Mouse (Mus musculus): ENCODE data around the gene Usp30. TPM values are rescaled to one million over a fixed set of nuclear protein-coding genes. Genes with fewer than 3 reads are reported as not detected.

Usp30 gene
- polyA plus RNA-seq, 1 experiment from 2014 or later = 6.5 TPM

GRCm38 (mm10) chr5:114040508-114040907 lies 24.8 kb upstream of the Usp30 start:
- no peak overlapping the region for H3K27ac ChIP-seq (ENCODE audit: low read depth, low read length)
- 42% methylated on average over 7 of the region's 8 CpGs for WGBS
- ATAC-seq (replicated peaks; ENCODE audit: low FRiP score) (no peak), DNase-seq (ENCODE audit: low spot score) (no peak)
- H3K36me3 ChIP-seq (ENCODE audit: control insufficient read depth, insufficient read depth, low read length) = no peaks in the 10 kb centered on the region
- no peaks in the 10 kb centered on the region for H3K9me3 ChIP-seq (ENCODE audit: control insufficient read depth, low read length)
- H3K9ac ChIP-seq (ENCODE audit: low read depth, low read length) = no peak overlapping the region
- H3K4me3 ChIP-seq (ENCODE audit: low read depth, low read length) = no peak overlapping the region
- no peak overlapping the region for H3K4me2 ChIP-seq
- H3K27me3 ChIP-seq (replicated peaks; ENCODE audit: control insufficient read depth, insufficient read depth, low read length) = no peaks in the 10 kb centered on the region
- peaks cover 7% of the 10 kb centered on the region; the same call in 1 of the 2 replicates for H3K4me1 ChIP-seq (replicated peaks; ENCODE audit: control insufficient read depth, insufficient read depth, low read length)

GRCm38 (mm10) chr5:114040911-114041310 lies 24.4 kb upstream of the Usp30 start:
- H3K4me3 ChIP-seq (ENCODE audit: low read depth, low read length) = no peak overlapping the region

GRCm38 (mm10) chr5:114041327-114041930 lies 23.8 kb upstream of the Usp30 start:
- Histone ChIP-seq H3K4me3 (ENCODE audit: low read depth, low read length) (no peak overlapping the region), H3K9ac (ENCODE audit: low read depth, low read length) (no peak overlapping the region), H3K4me1 (replicated peaks; ENCODE audit: control insufficient read depth, insufficient read depth, low read length) (peaks cover 7% of the 10 kb centered on the region; the same call in 1 of the 2 replicates), H3K4me2 (no peak overlapping the region), H3K36me3 (ENCODE audit: control insufficient read depth, insufficient read depth, low read length) (no peaks in the 10 kb centered on the region), H3K9me3 (ENCODE audit: control insufficient read depth, low read length) (no peaks in the 10 kb centered on the region), H3K27me3 (replicated peaks; ENCODE audit: control insufficient read depth, insufficient read depth, low read length) (no peaks in the 10 kb centered on the region), H3K27ac (ENCODE audit: low read depth, low read length) (no peak overlapping the region)
- peak; percentile 83 for ATAC-seq (replicated peaks; ENCODE audit: low FRiP score)
- WGBS = 14% methylated on average over 15 of the region's 15 CpGs
- peak; percentile 71 for DNase-seq (ENCODE audit: low spot score)

More at GRCm38 (mm10) chr5:114040911-114041310, 24.4 kb upstream of the Usp30 start:
- Histone ChIP-seq H3K9me3 (ENCODE audit: control insufficient read depth, low read length) (no peaks in the 10 kb centered on the region), H3K36me3 (ENCODE audit: control insufficient read depth, insufficient read depth, low read length) (no peaks in the 10 kb centered on the region), H3K9ac (ENCODE audit: low read depth, low read length) (no peak overlapping the region), H3K4me2 (no peak overlapping the region), H3K27ac (ENCODE audit: low read depth, low read length) (no peak overlapping the region), H3K27me3 (replicated peaks; ENCODE audit: control insufficient read depth, insufficient read depth, low read length) (no peaks in the 10 kb centered on the region), H3K4me1 (replicated peaks; ENCODE audit: control insufficient read depth, insufficient read depth, low read length) (peaks cover 7% of the 10 kb centered on the region; the same call in 1 of the 2 replicates)
- 63% methylated on average over 1 of the region's 1 CpGs for WGBS
- ATAC-seq (replicated peaks; ENCODE audit: low FRiP score) (no peak), DNase-seq (ENCODE audit: low spot score) (no peak)

- Histone ChIP-seq H3K4me3 (ENCODE audit: low read depth, low read length) (no peak overlapping the region), H3K27ac (ENCODE audit: low read depth, low read length) (no peak overlapping the region), H3K36me3 (ENCODE audit: control insufficient read depth, insufficient read depth, low read length) (no peaks in the 10 kb centered on the region), H3K9me3 (ENCODE audit: control insufficient read depth, low read length) (no peaks in the 10 kb centered on the region), H3K4me2 (no peak overlapping the region), H3K27me3 (replicated peaks; ENCODE audit: control insufficient read depth, insufficient read depth, low read length) (no peaks in the 10 kb centered on the region), H3K9ac (ENCODE audit: low read depth, low read length) (no peak overlapping the region), H3K4me1 (replicated peaks; ENCODE audit: control insufficient read depth, insufficient read depth, low read length) (peaks cover 7% of the 10 kb centered on the region; the same call in 1 of the 2 replicates)
- ATAC-seq (replicated peaks; ENCODE audit: low FRiP score) (no peak), DNase-seq (ENCODE audit: low spot score) (no peak)
- 71% methylated on average over 4 of the region's 4 CpGs for WGBS
Observed at GRCm38 (mm10) chr5:114043800-114044199, 21.5 kb upstream of the Usp30 start.

DNA sequence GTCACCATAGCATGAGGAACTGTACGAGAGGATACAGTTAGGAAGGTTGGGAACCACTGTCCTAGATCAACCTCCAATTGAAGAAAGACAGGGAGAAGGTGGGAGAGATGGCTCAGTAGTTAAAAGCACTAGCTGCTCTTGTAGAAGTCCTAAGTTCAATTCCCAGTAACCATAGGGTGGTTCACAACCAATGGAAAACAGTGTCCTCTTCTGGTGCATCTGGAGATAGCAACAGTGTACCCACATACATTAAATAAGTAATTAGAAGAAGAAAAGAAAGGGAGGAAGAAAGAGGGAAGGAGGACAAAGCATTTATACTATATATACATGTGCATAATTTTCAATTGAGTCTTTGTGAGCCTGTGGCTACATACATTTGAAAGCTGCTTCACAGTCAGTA lies 20.1 kb upstream of the Usp30 start:
- H3K4me3 ChIP-seq (ENCODE audit: low read depth, low read length) = no peak overlapping the region
- DNase-seq (ENCODE audit: low spot score) = no peak
- H3K27ac ChIP-seq (ENCODE audit: low read depth, low read length) = no peak overlapping the region
- no peak overlapping the region for H3K4me2 ChIP-seq
- no peak overlapping the region for H3K9ac ChIP-seq (ENCODE audit: low read depth, low read length)
- H3K4me1 ChIP-seq (replicated peaks; ENCODE audit: control insufficient read depth, insufficient read depth, low read length) = peaks cover 7% of the 10 kb centered on the region; the same call in 1 of the 2 replicates
- ATAC-seq (replicated peaks; ENCODE audit: low FRiP score) = no peak
- H3K36me3 ChIP-seq (ENCODE audit: control insufficient read depth, insufficient read depth, low read length) = no peaks in the 10 kb centered on the region
- H3K27me3 ChIP-seq (replicated peaks; ENCODE audit: control insufficient read depth, insufficient read depth, low read length) = no peaks in the 10 kb centered on the region
- no peaks in the 10 kb centered on the region for H3K9me3 ChIP-seq (ENCODE audit: control insufficient read depth, low read length)
- 69% methylated on average over 1 of the region's 1 CpGs for WGBS

GRCm38 (mm10) chr5:114046151-114046550 lies 19.1 kb upstream of the Usp30 start:
- ATAC-seq (replicated peaks; ENCODE audit: low FRiP score) (no peak), DNase-seq (ENCODE audit: low spot score) (no peak)
- H3K4me2 ChIP-seq = no peak overlapping the region
- no peaks in the 10 kb centered on the region for H3K27me3 ChIP-seq (replicated peaks; ENCODE audit: control insufficient read depth, insufficient read depth, low read length)
- no peaks in the 10 kb centered on the region for H3K36me3 ChIP-seq (ENCODE audit: control insufficient read depth, insufficient read depth, low read length)
- 54% methylated on average over 3 of the region's 3 CpGs for WGBS
- H3K4me1 ChIP-seq (replicated peaks; ENCODE audit: control insufficient read depth, insufficient read depth, low read length) = peaks cover 5% of the 10 kb centered on the region; the same call in 1 of the 2 replicates
- no peaks in the 10 kb centered on the region for H3K9me3 ChIP-seq (ENCODE audit: control insufficient read depth, low read length)
- no peak overlapping the region for H3K27ac ChIP-seq (ENCODE audit: low read depth, low read length)
- no peak overlapping the region for H3K4me3 ChIP-seq (ENCODE audit: low read depth, low read length)
- no peak overlapping the region for H3K9ac ChIP-seq (ENCODE audit: low read depth, low read length)

GRCm38 (mm10) chr5:114046604-114047003 lies 18.7 kb upstream of the Usp30 start:
- H3K27ac ChIP-seq (ENCODE audit: low read depth, low read length) = no peak overlapping the region
- DNase-seq (ENCODE audit: low spot score) (no peak), ATAC-seq (replicated peaks; ENCODE audit: low FRiP score) (no peak)
- H3K27me3 ChIP-seq (replicated peaks; ENCODE audit: control insufficient read depth, insufficient read depth, low read length) = no peaks in the 10 kb centered on the region
- no peaks in the 10 kb centered on the region for H3K36me3 ChIP-seq (ENCODE audit: control insufficient read depth, insufficient read depth, low read length)
- no peak overlapping the region for H3K4me2 ChIP-seq
- no peak overlapping the region for H3K4me3 ChIP-seq (ENCODE audit: low read depth, low read length)
- no peaks in the 10 kb centered on the region for H3K9me3 ChIP-seq (ENCODE audit: control insufficient read depth, low read length)
- 52% methylated on average over 3 of the region's 3 CpGs for WGBS
- H3K9ac ChIP-seq (ENCODE audit: low read depth, low read length) = no peak overlapping the region
- H3K4me1 ChIP-seq (replicated peaks; ENCODE audit: control insufficient read depth, insufficient read depth, low read length) = peaks cover 4% of the 10 kb centered on the region; the same call in 1 of the 2 replicates

- Histone ChIP-seq H3K9ac (ENCODE audit: low read depth, low read length) (no peak overlapping the region), H3K36me3 (ENCODE audit: control insufficient read depth, insufficient read depth, low read length) (no peaks in the 10 kb centered on the region), H3K27me3 (replicated peaks; ENCODE audit: control insufficient read depth, insufficient read depth, low read length) (no peaks in the 10 kb centered on the region), H3K4me1 (replicated peaks; ENCODE audit: control insufficient read depth, insufficient read depth, low read length) (0 out of 2 replicates have a peak, but pooled peaks cover under 1% of the 10 kb centered on the region), H3K27ac (ENCODE audit: low read depth, low read length) (no peak overlapping the region), H3K4me3 (ENCODE audit: low read depth, low read length) (no peak overlapping the region), H3K9me3 (ENCODE audit: control insufficient read depth, low read length) (no peaks in the 10 kb centered on the region), H3K4me2 (no peak overlapping the region)
- ATAC-seq (replicated peaks; ENCODE audit: low FRiP score) = no peak
- WGBS = 64% methylated on average over 5 of the region's 5 CpGs
- no peak for DNase-seq (ENCODE audit: low spot score)
Observed at GRCm38 (mm10) chr5:114047182-114047581, 18.1 kb upstream of the Usp30 start.

DNA sequence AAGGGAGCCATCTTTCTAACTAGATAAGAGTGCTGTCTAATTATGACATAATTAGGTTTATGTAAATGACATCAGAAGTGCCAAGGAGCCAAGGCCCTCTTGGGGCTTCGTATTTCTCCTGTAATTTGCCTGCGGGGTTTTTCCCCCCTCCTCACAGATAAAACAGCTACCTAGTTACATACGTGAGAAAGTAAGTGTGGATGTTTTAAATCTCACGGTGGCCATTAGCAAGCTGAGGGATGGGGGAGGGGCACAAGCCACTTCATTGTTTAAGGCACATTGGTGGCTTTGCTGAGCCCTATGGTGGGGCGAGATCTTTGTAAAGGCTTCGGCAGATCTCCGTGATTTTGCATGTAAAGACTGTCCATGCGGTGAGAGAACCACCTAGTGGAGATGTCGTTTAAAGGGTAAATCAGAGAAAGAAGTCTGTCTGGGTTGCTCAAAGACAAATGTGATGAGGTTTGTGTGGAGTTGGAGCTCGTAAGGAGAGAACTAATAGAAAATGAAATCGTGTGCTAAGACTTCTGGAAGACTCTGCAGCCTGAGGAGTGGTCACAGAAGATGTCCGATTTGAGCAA lies 16.4 kb upstream of the Usp30 start:
- no peak overlapping the region for H3K4me2 ChIP-seq
- no peaks in the 10 kb centered on the region for H3K27me3 ChIP-seq (replicated peaks; ENCODE audit: control insufficient read depth, insufficient read depth, low read length)
- H3K9me3 ChIP-seq (ENCODE audit: control insufficient read depth, low read length) = no peaks in the 10 kb centered on the region
- no peak for DNase-seq (ENCODE audit: low spot score)
- no peak overlapping the region for H3K4me3 ChIP-seq (ENCODE audit: low read depth, low read length)
- WGBS = 48% methylated on average over 12 of the region's 12 CpGs
- no peaks in the 10 kb centered on the region for H3K36me3 ChIP-seq (ENCODE audit: control insufficient read depth, insufficient read depth, low read length)
- no peak overlapping the region for H3K27ac ChIP-seq (ENCODE audit: low read depth, low read length)
- no peaks in the 10 kb centered on the region for H3K4me1 ChIP-seq (replicated peaks; ENCODE audit: control insufficient read depth, insufficient read depth, low read length)
- no peak overlapping the region for H3K9ac ChIP-seq (ENCODE audit: low read depth, low read length)
- no peak for ATAC-seq (replicated peaks; ENCODE audit: low FRiP score)
